Mouse (Mus musculus) cerebellum, postnatal 14 days (tissue): ENCODE measurements at regions not wholly inside any gene's neighbourhood (a gene's known extent, or its start where the extent isn't known, plus 50 kb on each side); places are given as distances from the start of the nearest gene placed in this dataset.

Source experiments
- DNase-seq, 2 experiments: peaks; one replicate each; pipeline ENCODE4 v3.0.0; 2021; ENCODE audit warnings: mixed read lengths in 2 of 2

GRCm38 (mm10) chr16:64068787-64069673 is 205.1 kb upstream of the Epha3 start:
- no peak for DNase-seq

DNA sequence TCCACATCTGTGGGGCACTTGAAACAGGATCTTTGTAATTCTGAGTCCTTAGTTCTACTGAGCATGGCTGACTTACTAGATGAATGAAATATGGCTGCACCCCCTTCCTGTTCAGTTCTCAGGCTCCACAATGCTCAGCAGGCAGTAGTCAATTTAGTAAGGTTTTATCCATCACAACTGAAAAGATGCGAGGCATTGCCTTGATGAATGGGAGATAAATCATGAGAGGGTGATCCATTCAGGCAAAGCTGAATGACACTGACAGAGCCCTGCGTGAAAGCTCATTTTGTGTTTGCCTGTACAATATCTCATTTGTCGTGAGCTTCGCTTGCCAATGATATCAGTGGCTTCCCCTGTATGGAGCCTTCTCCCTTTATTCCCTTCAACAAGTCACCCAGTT is 198.6 kb upstream of the Epha3 start:
- DNase-seq: no peak

DNA sequence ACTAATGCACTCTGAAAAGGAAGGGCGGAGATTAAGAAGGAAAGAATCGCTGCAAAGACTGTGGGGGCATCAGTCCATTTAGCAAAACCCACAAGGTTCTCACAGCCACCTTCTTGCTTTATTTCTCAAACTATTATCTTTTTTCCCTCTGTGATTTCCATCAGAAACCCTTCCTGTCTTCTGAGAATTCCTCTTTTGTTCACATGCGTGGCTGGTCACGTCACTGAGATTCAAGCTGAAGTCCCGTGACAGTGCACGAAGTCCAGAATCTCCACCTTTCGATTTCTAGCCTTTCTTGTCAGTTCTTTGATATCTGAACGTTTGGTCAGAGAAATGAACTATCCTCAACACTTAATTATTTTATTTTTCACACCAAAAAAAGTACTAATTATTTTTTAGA is 194.7 kb upstream of the Epha3 start:
- DNase-seq: peak in 1 of 2 experiments; percentile 25

GRCm38 (mm10) chr16:64054346-64054745 is 190.4 kb upstream of the Epha3 start:
- peak in 1 of 2 experiments; percentile 42 for DNase-seq

GRCm38 (mm10) chr16:64048026-64048425 is 184.1 kb upstream of the Epha3 start:
- no peak for DNase-seq

- peak; percentile 64 to 74 for DNase-seq
Measured at GRCm38 (mm10) chr16:64033049-64033448, 169.1 kb upstream of the Epha3 start.

- no peak for DNase-seq
Measured at GRCm38 (mm10) chr16:64023981-64024380, 160.0 kb upstream of the Epha3 start.

DNA sequence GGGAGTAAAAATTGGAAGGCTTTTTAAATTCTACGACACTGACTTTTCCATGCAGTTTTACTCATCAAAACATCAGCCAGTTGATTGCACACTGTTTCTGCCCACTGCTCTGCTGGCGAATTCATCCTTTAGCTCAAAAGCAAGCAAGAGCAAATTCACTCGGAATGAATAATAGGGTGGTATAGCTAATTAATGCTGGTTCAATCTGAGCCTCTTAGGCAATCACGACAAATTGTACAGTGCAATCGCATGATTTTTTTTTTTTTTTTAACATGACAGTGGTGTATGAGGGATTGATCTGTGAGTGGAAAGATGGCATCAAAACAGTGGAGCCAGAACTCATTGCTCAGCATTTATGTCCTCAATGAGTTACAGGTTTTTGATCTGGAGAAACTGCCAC is 136.9 kb upstream of the Epha3 start:
- DNase-seq: no peak

GRCm38 (mm10) chr16:63967407-63967806 is 103.4 kb upstream of the Epha3 start:
- DNase-seq: no peak

- DNase-seq: no peak
Measured at GRCm38 (mm10) chr16:63960786-63961185, 96.8 kb upstream of the Epha3 start.

- DNase-seq: peak in 1 of 2 experiments; percentile 8
Measured at GRCm38 (mm10) chr16:63958154-63958553, 94.2 kb upstream of the Epha3 start.

GRCm38 (mm10) chr16:63925195-63925594 is 61.2 kb upstream of the Epha3 start:
- DNase-seq: peak; percentile 66 to 79

- DNase-seq: no peak
Measured at GRCm38 (mm10) chr16:63921146-63921545, 57.2 kb upstream of the Epha3 start.
